Mouse (Mus musculus): ENCODE measurements around the gene Gm20696.

Gene Gm20696

DNA sequence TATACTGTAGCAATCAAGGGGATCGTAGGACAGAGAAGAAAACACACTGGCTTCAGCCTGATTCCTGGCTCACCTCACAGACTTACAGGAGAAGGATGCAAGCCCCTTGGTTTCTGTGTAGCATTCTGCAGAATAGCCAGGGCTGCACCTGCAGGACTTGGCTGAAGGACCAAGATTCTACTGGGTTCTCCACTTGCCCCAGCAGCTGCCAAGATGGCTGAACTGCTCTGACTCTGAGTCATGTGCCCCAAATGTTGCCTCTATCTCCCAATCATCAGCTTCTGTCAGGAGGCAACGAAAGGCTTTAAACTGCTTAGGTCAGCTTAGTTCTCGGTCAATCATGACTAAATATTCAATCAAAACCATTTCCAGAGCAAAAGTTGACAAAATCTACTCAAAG lies 42.1 kb downstream of the Gm20696 start:
- no peak for DNase-seq (ENCODE audit: low spot score)

DNA sequence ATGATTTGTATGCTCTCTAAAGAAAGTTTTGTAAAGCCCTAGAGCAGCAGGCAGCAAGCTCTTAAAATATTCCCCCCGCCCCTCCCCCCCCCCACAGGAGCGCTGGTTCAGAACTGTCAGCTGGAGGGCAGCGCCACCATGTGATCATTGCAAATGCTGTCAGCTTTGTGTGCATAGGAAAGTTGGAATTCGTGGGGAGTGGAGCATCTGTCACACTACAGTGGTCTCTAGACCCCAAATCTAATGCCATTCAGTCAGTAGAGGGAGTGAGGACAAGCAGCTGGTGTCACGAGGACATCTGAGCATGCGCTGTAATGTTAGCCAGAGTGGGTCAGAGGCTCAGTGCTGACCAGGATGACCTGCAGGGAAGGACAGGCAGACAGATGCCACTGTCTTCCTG lies 43.0 kb downstream of the Gm20696 start:
- DNase-seq (ENCODE audit: low spot score), result no peak

DNA sequence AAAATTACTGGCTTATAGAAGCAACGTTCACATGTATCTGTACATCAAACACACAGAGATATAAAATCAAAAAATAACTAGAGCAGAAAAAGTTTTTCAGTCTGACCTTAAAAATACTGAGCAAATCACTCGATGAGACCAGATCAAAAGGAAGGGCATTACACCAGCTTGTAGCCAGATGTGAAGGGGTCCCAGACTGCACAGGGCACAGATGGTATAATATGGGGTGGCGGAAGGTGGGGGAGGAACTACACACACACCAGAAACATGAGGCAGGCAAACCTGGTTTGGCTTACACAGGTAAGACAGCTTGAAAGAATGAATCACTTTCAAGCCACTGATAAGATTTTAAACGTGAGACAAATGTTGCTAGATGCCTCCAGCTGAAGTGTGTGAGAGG lies 45.4 kb downstream of the Gm20696 start:
- no peak for DNase-seq (ENCODE audit: low spot score)

DNA sequence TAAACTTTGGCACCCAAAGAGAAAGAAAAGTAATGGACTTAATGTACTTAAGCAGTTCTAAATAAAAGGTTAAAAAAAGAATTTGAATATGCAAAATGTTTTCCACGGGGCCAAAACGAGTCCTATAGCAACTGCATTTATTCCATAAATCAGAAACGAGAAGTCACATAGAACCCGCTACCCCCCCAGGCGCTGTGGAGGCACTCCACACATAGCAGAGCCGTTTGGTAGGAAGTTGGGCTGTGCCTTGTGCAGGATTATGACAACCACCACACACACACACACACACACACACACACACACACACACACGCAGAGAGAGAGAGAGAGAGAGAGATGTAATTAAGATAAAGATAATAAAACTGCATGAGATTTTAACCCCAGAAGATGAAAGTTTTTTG lies 46.1 kb downstream of the Gm20696 start:
- no peak for DNase-seq (ENCODE audit: low spot score)

DNA sequence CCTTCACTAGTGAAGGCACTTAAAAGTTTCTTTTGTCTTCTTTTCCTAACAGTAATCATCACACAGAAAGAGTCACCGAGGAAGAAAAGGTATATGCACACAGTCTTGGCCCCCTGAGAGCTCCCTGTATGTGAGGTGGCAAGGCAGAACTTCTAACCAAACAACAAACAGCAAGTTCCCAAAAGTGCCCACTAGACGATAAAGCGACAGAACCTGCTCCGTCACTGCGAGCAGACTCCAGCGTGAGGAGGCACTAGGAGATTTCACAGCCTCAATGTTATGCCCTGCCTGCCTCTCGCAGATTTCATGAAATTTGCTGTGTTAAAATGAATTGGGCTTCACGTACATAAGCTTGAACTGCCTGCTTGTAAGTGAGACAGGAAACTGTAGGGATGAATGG lies 46.6 kb downstream of the Gm20696 start:
- DNase-seq (ENCODE audit: low spot score), result no peak

DNA sequence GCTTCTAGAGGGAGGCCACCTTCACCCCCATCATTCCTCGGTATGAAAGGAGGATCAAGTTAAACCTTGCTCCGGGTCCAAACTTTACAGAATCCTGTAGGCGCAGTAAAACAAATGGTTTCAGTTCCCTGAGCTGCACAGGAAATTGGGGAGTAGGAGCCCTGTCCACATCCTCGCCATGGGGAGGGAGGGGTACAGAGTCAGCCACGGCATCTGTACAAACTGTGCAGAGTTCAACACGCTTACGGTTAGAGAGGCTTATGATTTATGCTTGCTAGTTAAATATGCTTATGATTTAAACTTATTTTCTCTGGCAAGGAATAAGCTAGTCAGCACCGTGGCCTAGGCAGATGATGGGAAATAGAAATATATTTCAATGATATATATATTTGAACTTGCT lies 47.1 kb downstream of the Gm20696 start:
- no peak for DNase-seq (ENCODE audit: low spot score)

DNA sequence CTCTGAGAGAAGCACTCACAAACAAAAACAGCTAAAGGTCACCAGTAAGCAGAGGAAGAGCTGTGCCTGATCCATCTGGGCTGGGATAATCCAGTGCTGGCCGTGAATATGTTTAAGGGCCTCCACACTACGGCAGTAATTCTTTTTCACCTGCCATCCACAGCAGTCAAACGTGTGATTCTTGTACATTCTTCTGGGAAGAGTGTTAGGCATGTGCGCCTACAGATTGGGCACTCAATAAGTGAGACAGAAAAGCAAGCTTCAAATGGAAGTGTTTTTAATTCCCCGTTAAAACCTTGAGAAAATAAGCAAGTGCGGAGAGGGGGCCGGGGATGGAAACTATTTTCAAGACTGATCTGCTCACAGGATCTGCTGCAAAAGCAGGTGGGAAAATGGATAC lies 48.7 kb downstream of the Gm20696 start:
- DNase-seq (ENCODE audit: low spot score), result no peak

DNA sequence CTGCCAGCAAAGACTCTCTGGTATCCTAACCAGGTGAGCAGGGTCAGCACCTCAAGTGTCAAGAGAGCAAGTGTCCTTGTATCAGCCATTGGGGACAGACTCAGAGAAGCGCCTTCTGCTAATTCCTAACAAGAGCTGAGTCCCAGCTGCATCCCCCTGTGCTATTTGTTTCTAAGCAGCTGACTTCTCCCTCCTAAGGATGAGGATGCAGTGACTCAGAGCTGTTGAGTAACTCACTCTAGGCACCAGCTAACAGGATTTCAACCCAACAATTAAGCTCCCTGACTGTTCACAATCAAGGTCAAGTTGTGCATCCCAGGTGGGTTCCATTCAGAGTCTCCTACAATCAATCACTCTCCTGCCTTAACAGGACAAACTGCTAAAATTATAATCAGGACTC lies 49.2 kb downstream of the Gm20696 start:
- DNase-seq (ENCODE audit: low spot score), result no peak

DNA sequence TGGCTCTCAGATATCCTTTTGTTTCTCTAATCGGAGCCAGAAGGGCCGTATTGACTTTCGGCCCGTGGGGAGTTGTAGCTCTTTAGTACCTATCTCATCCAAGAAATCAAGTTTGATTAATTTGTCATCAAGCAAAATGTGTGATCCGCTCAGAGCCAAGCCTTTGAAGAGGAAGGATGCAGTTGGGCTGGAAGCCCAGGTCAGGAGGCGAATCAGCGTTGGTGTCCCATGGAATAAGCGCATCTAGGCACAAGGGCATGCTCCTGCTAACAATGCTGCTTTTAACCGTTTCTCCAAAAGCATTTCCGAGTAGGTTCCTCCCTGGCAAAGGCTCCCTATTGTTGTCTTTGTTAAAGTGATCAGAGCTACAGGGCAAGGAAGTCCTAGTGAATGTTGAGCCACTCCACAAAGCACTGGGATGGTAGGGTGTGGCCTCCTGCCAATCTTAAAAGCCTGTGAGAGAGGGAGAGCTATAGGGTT lies 51.3 kb downstream of the Gm20696 start:
- no peak for DNase-seq (ENCODE audit: low spot score)

DNA sequence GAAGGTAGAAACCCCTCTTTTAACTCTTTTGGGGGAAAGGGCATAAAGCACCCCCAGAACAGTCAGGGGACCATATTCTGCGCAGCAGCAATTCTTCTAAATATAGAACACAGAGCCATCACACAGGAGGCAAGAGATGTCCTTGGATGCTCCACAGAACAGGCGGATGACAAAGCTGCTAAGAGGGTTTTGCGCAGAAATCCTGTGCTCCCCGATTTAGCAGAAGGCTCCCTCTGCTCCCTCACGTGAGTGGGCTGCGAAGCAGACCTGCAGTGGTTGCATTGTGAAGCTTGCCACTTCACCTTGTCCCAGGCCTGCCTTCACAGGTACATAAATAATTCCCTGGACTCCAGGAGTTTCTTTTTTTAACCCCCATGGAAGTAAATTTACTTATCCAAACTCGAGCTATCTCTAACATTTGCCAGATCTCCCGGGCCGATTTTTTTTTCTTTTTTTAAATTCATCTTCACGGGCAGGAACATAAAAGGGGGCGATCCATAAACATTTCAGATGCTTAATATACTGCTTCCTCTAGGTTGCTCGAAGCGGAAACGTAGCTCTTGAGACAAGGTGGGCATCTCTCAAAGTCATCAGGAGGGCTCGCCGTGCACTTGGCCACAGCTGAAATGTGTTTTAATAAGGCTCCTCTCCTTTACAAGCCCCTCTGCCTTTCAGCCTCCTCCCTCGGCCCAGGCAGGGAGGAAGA lies 51.9 kb downstream of the Gm20696 start:
- no peak for DNase-seq (ENCODE audit: low spot score)

DNA sequence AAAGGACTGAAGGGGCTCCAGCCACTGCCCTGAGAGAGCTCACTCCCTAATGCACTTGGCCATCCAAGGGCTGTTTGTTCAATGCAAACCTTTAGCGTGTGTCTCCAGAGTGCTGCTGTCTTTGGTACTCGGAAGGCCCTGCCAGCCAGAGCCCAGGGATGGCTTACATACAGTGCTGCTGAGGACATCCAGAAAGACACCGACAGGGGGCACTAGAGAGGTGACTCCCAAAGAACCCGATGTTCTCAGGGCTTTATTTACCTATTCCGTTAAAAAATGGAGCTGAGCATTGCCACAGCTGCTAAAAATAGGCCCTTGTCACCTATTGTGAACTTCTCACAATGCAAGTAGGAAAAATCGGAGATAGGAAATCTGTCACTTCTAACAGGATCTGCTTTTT lies 54.7 kb downstream of the Gm20696 start:
- no peak for DNase-seq (ENCODE audit: low spot score)

DNA sequence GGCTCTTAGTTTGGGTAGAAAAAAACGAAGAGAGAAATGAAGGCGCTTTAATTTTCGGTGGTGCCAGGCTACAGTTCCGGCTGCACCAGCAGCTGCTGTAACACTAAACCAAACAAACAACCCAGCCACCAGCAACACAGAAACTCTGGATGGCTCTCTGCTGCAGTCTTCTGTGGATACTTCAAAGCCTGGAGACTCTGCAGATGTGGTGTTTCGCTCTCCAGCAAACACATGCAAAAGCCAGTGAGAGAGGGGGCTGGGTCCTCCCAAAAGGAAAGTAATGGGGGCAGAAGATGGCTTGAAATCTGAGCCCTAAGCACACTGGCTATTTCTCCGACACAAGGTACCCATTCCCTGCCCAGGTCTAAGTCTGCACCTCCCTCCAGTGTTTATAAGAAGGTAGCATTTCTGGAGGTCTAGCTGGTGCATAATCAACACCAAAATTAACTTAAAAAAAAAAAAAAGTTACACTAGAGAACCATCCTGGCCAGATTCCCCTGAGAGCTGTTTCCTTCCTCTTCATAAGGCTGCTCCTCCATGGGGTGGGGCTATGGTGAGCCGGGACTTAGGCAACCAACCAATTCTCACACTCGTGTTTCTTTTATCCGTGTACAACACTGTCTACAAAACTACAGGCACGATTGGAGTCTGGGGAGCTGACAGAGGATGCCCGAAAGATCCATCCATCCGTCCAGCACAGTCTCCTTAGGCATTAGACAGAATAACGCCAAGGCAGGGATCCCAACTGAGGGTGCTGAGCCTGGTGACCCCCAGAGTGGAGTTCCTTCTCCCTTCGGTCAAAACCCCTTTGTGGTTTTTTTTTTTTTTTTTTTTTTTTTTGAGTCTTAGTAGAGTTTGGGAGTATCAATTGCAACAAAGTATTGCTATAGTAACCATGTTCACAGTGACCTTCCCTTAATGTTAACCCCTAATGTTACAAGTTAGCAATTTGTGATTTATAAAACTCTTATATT lies 55.9 kb downstream of the Gm20696 start:
- DNase-seq (ENCODE audit: low spot score), result no peak

DNA sequence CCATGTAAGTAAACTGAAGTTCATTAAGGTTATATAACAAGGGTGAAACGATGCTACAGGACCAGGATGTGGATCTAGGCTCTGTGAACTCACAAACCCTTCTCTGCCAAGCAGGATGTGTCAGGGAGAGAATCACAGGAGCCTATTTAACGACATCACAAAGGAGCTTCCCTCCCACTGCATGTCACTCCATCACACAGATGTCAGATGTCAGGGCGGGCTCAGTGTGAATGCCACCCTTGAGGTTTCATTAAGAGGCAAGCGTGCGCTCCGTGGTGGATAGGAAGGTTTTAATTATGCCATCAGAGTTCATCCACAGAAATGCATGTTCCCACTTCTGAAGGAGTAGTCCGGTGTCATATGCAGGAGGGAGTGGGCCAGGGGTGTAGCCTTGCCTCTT lies 60.5 kb downstream of the Gm20696 start:
- no peak for DNase-seq (ENCODE audit: low spot score)

DNA sequence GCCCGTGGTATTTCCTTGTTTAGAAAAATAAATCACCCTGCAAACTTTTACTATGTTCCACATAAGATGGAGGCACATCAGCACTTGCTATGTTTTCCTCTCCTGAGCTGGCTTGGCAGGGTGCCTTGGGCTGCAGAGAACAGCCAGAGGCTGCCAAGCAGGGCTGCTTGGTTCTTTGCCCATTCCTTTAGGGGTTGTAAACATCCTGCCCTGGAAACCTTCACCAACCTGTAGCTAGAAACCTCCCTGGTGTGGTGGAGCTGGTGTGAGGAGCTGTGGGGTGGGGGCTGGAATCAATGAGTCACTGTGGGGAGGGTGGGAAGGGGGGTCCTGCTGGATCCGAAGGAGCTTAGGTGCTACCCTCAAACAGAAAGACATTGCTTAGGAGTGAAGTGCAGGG lies 61.8 kb downstream of the Gm20696 start:
- peak; percentile 50 for DNase-seq (ENCODE audit: low spot score)

DNA sequence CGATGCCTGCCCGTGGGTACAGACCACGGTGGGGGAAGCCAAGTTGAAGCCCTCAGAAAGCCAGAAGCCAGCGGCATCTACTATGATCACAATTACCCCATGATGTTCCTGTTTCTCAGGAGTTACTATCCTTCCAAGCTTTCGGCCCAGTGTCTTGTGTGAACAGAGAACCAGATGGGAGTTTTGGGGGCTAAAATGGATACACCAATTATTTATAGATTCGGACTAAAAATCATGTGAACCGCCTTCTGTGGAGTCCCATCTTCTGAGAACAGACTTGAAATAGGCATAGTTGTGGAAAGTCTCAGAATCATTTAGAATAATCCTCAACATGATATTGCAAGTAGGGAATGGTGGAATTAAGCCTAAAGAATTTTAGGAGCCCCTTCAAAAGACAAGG lies 64.2 kb downstream of the Gm20696 start:
- no peak for DNase-seq (ENCODE audit: low spot score)

DNA sequence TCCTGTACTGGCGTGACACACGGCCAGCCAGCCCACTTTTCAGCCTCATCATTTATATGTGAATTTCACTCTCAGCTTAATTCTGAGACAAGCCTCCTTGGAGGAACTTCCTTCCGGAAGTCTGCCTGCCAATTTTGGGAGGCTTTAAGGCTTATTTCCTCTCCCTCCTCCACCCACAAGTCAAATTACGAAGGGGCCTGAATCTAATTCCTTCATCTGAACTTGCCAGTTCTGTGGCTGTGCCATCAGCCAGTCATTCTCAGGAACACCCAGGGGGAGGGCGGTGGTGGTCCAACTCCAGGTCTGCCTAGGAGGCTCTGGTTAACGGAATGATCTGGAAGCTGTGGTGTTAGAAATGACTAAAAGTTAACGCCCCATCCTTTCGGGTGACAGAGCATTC lies 65.7 kb downstream of the Gm20696 start:
- DNase-seq (ENCODE audit: low spot score), result no peak

DNA sequence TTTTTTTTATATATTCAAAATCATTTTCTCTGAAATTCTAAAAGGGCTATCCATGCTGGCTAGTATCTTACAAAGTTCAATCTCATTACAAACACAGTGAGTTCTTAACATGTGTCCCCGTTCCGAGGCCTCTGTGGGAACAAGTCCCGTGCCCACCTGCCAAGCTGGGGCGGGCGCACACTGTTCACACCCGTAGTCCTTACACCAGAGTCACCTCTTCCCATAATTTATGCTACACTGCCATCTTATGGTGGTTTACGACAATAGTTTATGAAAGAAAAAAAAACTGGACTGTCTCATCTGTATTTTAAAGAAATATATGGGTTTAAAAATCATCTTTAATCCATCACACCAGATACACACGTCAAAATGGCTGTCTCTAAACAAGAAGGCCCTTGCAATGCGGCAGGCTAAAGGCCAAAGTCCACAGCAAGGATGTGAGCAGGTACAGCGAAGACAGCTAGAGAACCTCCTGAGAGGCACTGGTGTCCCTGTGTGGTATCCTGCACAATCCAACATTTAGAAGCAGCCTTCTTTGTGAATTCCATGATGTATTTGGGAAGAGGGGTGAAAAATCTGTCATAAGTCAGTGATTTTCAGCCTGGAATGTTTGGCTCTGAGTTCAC lies 66.3 kb downstream of the Gm20696 start:
- peak; percentile 53 for DNase-seq (ENCODE audit: low spot score)

DNA sequence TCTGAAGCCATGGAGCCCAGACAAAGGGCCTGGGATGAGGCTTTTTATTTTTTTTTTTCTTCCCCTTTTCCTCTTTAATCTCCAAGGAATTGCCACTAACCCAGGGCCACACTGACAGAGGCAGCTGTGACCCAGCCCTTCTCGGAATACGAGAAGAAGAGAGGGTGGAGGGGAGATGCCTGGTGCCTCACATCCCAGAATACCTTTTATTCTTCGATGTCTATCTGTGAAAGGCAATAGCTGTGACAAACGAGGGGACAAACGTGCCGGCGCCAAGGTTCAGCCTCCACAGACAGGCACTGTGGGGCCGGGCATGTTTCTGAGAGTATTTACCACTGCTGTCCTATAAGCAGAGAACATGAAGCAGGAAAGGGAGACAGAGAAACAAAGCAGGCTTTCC lies 66.9 kb downstream of the Gm20696 start:
- DNase-seq (ENCODE audit: low spot score), result no peak

DNA sequence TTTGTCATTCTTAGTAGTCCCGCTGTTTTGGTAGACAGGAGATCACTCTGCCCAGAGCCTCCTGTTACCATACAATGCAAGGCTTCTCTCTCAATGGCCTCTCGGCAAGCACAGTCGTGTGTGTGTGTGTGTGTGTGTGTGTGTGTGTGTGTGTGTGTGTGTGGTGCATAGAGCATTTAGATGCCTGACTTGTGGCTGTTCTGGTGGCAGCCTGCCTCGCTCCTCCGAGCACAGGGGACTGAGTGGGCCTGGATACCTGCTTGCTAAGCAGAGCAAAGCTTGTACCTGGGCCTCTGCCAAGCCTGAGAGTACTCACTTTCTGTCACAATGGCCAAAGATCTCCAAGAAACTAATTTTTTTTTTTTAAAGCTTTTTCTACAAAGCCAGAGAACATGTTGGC lies 67.4 kb downstream of the Gm20696 start:
- DNase-seq (ENCODE audit: low spot score), result peak; percentile 50

DNA sequence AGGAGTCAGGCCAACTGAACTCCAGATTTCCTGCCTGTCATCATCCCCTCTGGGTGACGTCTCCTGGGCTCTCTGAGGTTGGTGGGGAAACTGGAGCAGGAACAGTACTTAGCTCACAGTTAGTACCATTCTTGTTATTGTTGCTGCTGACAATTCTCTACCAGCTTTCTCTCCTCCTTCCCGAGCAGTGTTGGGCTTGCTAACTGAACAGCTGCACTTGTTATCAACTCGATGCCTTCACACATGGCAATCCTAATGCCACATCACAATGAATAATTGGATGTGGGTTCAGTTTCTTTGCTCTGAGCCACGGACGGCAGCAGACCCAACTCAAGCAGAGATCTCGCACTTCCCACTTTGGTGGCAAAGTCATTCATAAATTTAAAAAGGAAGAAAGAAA lies 89.6 kb downstream of the Gm20696 start:
- DNase-seq (ENCODE audit: low spot score), result no peak

DNA sequence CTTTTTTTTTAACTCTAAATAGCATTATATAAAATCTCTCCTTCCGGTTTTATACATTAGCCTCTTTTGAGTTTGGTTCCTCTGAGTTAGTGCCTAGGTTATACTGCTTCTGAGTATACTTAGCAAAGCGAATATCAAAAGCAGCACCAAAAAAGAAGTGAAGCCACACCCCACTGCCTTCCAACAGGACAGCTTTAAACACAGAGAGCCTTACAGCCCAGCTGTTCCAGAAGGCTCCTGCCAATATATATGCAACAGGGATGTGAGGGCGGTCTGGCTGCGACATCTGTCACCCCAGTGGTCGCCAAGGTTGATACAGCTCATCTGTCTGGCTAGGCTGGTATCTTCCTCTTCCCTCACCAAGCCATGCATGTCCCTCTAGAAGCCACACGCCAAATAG lies 91.0 kb downstream of the Gm20696 start:
- no peak for DNase-seq (ENCODE audit: low spot score)

DNA sequence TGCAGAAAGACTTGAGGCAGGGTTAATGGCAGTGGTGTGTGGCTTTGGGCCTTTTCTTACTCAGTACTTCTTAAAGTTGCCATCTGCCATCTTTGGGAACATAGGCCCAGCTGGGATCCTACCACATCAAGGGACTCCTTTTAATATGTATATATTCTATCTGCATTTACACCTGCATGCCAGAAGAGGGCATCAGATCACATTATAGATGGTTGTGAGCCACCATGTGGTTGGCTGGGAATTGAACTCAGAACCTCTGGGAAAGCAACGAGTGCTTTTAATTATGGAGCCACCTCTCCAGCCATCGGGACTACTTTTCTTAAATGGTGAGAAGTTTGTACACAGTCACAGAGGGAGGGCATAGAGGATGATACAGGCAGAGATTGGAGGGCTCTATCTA lies 93.3 kb downstream of the Gm20696 start:
- DNase-seq (ENCODE audit: low spot score), result no peak

DNA sequence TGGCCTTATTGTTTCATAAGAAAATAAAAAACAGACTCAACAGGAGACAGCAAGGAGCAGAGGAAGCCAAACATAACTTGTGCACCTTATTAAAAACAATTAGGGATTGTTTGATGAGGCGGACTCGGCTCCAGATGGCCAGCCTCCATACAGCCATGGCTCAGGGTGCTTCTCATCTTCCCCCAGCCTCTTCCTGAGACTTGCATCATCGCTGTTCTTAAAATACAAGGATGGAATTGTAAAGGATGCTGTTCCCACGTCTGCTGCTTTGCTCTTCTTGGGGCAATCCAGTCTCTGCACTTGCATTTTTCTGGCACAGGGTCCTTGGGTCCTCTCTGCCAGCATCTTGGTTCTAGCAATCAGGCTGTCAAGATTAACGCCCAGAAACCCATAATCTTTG lies 94.5 kb downstream of the Gm20696 start:
- DNase-seq (ENCODE audit: low spot score), result no peak

Measured in testis, postnatal 10 days (tissue).